Mouse (Mus musculus) intestine, postnatal 0 days (tissue): ENCODE data around the gene Mst1. TPM values are rescaled to one million over a fixed set of nuclear protein-coding genes. Genes with fewer than 3 reads are reported as not detected.

Experiments
- ATAC-seq: fragments of 200-750 bp; cut with Nextera tagmentation; 2 replicates; pipeline ENCODE4 v1.8.0; 2017; ENCODE audit warnings: mild to moderate bottlenecking, moderate TSS enrichment, moderate library complexity
- H3K27ac ChIP-seq: fragments of 300-500 bp; sonication (generic); 2 replicates; pipeline ENCODE4 v1.5.1; 2014; ENCODE audit warnings: mild to moderate bottlenecking, low read depth, low read length, moderate library complexity
- H3K27me3 ChIP-seq: fragments of 300-500 bp; sonication (generic); replicated peaks from 2 replicates; pipeline ENCODE4 v1.6.1; 2014; ENCODE audit warnings: low read length, mixed read lengths; ENCODE audit not compliant: control insufficient read depth, insufficient read depth
- H3K36me3 ChIP-seq: fragments of 300-500 bp; sonication (generic); 2 replicates; pipeline ENCODE4 v1.6.1; 2014; ENCODE audit warnings: mild to moderate bottlenecking, moderate library complexity; ENCODE audit not compliant: control insufficient read depth, insufficient read depth
- H3K4me1 ChIP-seq: fragments of 300-500 bp; sonication (generic); replicated peaks from 2 replicates; pipeline ENCODE4 v1.6.1; 2014; ENCODE audit warnings: antibody characterized with exemption, low read length, mixed read lengths; ENCODE audit not compliant: control insufficient read depth, insufficient read depth
- H3K4me2 ChIP-seq: fragments of 300-500 bp; sonication (generic); replicated peaks from 2 replicates; pipeline ENCODE4 v1.6.1; 2014; ENCODE audit warnings: low read depth, mild to moderate bottlenecking, moderate library complexity
- H3K4me3 ChIP-seq: fragments of 300-500 bp; sonication (generic); 2 replicates; pipeline ENCODE4 v1.5.1; 2014; ENCODE audit warnings: low read depth, low read length
- H3K9ac ChIP-seq: fragments of 300-500 bp; sonication (generic); 2 replicates; pipeline ENCODE4 v1.6.1; 2014; ENCODE audit warnings: mild to moderate bottlenecking, low read depth, low read length
- H3K9me3 ChIP-seq: fragments of 300-500 bp; sonication (generic); 2 replicates; pipeline ENCODE4 v1.6.1; 2016; ENCODE audit warnings: mixed run types; ENCODE audit not compliant: control insufficient read depth
- CTCF ChIP-seq: sonication (generic); IDR thresholded peaks from 2 replicates; pipeline ENCODE4 v1.5.1; 2016; ENCODE audit warnings: low read depth, mild to moderate bottlenecking, control low read depth, antibody characterized with exemption, moderate library complexity
- WGBS: fragments of 180-500 bp; shearing (Covaris S2); extraction: QIAGEN DNeasy Blood & Tissue Kit; methylation state at CpG from one replicate; pipeline ENCODE4 v1.1.7; 2014; 5-methylcytosine and 5-hydroxymethylcytosine counted together
- polyA plus RNA-seq: library from polyadenylated mRNA; unstranded; fragments of >200 nt; fragmentation: Nextera tagmentation; extraction: Ambion mirVana; gene quantifications from 2 replicates; pipeline ENCODE4 v1.2.1, GENCODE M21; 2015

Gene Mst1
- polyA plus RNA-seq, 1 experiment from 2014 or later = 0.78 TPM

GRCm38 (mm10) chr9:108111593-108112121 lies 31.4 kb downstream of the Mst1 start:
- H3K27ac ChIP-seq = no peak overlapping the region
- peak; percentile 27 for TF ChIP-seq CTCF

GRCm38 (mm10) chr9:108112719-108113340 lies 32.6 kb downstream of the Mst1 start:
- Histone ChIP-seq H3K9me3 (no peaks in the 10 kb centered on the region), H3K4me2 (no peak overlapping the region), H3K4me1 (no peaks in the 10 kb centered on the region; the same call in 1 of the 2 replicates), H3K9ac (no peak overlapping the region), H3K27me3 (no peaks in the 10 kb centered on the region), H3K36me3 (peaks cover 36% of the 10 kb centered on the region; the same call in 1 of the 2 replicates), H3K27ac (no peak overlapping the region; the same call in 1 of the 2 replicates), H3K4me3 (no peak overlapping the region)
- no peak for TF ChIP-seq CTCF
- no peak for ATAC-seq
- WGBS = 95% methylated on average over 18 of the region's 18 CpGs

More at GRCm38 (mm10) chr9:108111593-108112121, 31.4 kb downstream of the Mst1 start:
- Histone ChIP-seq H3K9ac (peak overlapping the region; percentile 40; the same call in 1 of the 2 replicates), H3K9me3 (no peaks in the 10 kb centered on the region), H3K4me1 (no peaks in the 10 kb centered on the region; the same call in 1 of the 2 replicates), H3K27me3 (no peaks in the 10 kb centered on the region), H3K4me3 (peak overlapping the region; percentile 16), H3K4me2 (peak overlapping the region; percentile 59), H3K36me3 (peaks cover 40% of the 10 kb centered on the region; the same call in 1 of the 2 replicates)
- ATAC-seq = no peak
- WGBS = 72% methylated on average over 17 of the region's 17 CpGs

GRCm38 (mm10) chr9:108115290-108116077 lies 35.2 kb downstream of the Mst1 start:
- Histone ChIP-seq H3K9me3 (no peaks in the 10 kb centered on the region), H3K36me3 (peaks cover 36% of the 10 kb centered on the region; the same call in 1 of the 2 replicates), H3K4me1 (peaks cover 3% of the 10 kb centered on the region), H3K27me3 (no peaks in the 10 kb centered on the region), H3K9ac (no peak overlapping the region), H3K4me2 (no peak overlapping the region), H3K4me3 (no peak overlapping the region), H3K27ac (no peak overlapping the region)
- WGBS = 70% methylated on average over 43 of the region's 43 CpGs
- TF ChIP-seq CTCF = no peak
- ATAC-seq = no peak

GRCm38 (mm10) chr9:108117143-108117542 lies 36.9 kb downstream of the Mst1 start:
- no peaks in the 10 kb centered on the region for H3K9me3 ChIP-seq
- H3K4me1 ChIP-seq = peaks cover 12% of the 10 kb centered on the region
- no peaks in the 10 kb centered on the region for H3K27me3 ChIP-seq
- no peak for ATAC-seq
- H3K36me3 ChIP-seq = peaks cover 36% of the 10 kb centered on the region; the same call in 1 of the 2 replicates
- no peak overlapping the region for H3K9ac ChIP-seq
- H3K27ac ChIP-seq = no peak overlapping the region
- H3K4me2 ChIP-seq = no peak overlapping the region
- TF ChIP-seq CTCF = no peak
- no peak overlapping the region for H3K4me3 ChIP-seq
- 73% methylated on average over 4 of the region's 4 CpGs for WGBS

- peak; percentile 88 for ATAC-seq
- H3K4me1 ChIP-seq = peaks cover 12% of the 10 kb centered on the region
- H3K27me3 ChIP-seq = no peaks in the 10 kb centered on the region
- no peak overlapping the region; the same call in 1 of the 2 replicates for H3K4me2 ChIP-seq
- H3K27ac ChIP-seq = peak overlapping the region; percentile 90
- whole genome bisulfite sequencing = 14% methylated on average over 11 of the region's 11 CpGs
- H3K9ac ChIP-seq = no peak overlapping the region
- TF ChIP-seq CTCF = no peak
- no peak overlapping the region for H3K4me3 ChIP-seq
- H3K9me3 ChIP-seq = no peaks in the 10 kb centered on the region
- H3K36me3 ChIP-seq = peaks cover 19% of the 10 kb centered on the region; the same call in 1 of the 2 replicates
These were observed 39.7 kb downstream of the Mst1 start for GRCm38 (mm10) chr9:108119891-108120411.

GRCm38 (mm10) chr9:108120671-108121070 lies 40.4 kb downstream of the Mst1 start:
- Histone ChIP-seq H3K4me3 (no peak overlapping the region), H3K36me3 (peaks cover 12% of the 10 kb centered on the region; the same call in 1 of the 2 replicates), H3K9ac (0 out of 2 replicates have a peak overlapping the region, but pooled peaks have one; percentile 11), H3K27ac (peak overlapping the region; percentile 90), H3K27me3 (no peaks in the 10 kb centered on the region), H3K4me1 (peaks cover 14% of the 10 kb centered on the region), H3K4me2 (no peak overlapping the region), H3K9me3 (no peaks in the 10 kb centered on the region)
- no peak for ATAC-seq
- no peak for TF ChIP-seq CTCF
- 89% methylated on average over 8 of the region's 8 CpGs for WGBS
